Mouse (Mus musculus): ENCODE data around the gene Ambra1. TPM values are rescaled to one million over a fixed set of nuclear protein-coding genes. Genes with fewer than 3 reads are reported as not detected.

The Ambra1 gene
- polyA plus RNA-seq, 1 experiment = 33.4 TPM

- peaks cover 18% of the 10 kb centered on the region for H3K4me1 ChIP-seq (ENCODE audit: control insufficient read depth, insufficient read depth, low read length)
- H3K27ac ChIP-seq (ENCODE audit: insufficient read depth, low read length) = peak overlapping the region; percentile 83
- TF ChIP-seq CTCF (IDR thresholded peaks at IDR 0.05; ENCODE audit: extremely low read depth, insufficient read depth, low read length) (peak; percentile 61), POLR2A (IDR thresholded peaks at IDR 0.05; ENCODE audit: extremely low read depth, insufficient read depth, low read length) (peak; percentile 38; the same call in 1 of the 2 replicates)
- H3K4me3 ChIP-seq (ENCODE audit: insufficient read depth, low read length) = peak overlapping the region; percentile 3; the same call in 1 of the 2 replicates
Measured at GRCm38 (mm10) chr2:91958701-91959457, 228.9 kb downstream of the Ambra1 start.

DNA sequence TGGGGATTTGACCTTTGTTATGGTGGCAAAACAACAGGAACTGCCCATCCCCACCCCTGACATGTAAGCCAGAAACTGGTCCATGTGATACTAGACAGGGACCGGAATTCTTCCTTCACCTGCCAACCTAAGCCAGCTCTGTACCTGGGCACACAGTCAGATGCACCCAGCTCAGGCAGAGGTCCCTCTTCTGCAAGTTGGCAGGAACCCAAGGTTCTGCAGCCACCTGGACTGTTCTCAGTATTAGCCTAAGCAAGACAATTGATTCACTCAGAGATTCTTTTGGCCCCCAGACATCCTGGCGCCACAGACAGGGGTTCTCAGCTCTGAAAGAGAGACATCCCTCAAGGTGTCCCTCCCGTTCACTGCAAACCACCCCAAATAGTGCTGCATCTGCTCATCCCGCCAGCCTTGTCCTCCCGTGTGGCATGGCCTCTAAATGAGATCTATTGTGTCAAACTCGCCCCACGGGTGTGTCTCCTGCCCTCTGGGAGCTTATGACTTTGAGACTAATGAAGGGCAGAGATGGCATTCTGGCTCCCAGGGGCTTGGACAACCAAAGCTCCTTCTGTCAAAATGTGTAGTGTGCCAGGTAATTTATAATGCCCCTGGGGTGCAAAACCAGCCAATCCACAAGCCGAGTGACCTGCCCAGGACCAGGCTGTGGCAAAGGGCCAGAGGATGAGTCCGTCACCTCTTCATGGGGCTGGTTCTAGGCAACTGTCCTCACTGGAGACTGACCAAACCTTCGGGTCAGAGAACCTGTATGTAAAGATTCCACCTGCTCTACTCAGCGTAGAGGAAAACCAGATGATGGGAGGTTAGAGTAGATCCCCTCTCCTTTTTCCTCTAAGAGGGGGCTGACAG lies 229.8 kb downstream of the Ambra1 start:
- H3K27ac ChIP-seq (ENCODE audit: insufficient read depth, low read length) = peak overlapping the region; percentile 83
- H3K4me1 ChIP-seq (ENCODE audit: control insufficient read depth, insufficient read depth, low read length) = peaks cover 16% of the 10 kb centered on the region
- TF ChIP-seq POLR2A (IDR thresholded peaks at IDR 0.05; ENCODE audit: extremely low read depth, insufficient read depth, low read length) = no peak
- no peak for TF ChIP-seq CTCF (IDR thresholded peaks at IDR 0.05; ENCODE audit: extremely low read depth, insufficient read depth, low read length)
- H3K4me3 ChIP-seq (ENCODE audit: insufficient read depth, low read length) = peak overlapping the region; percentile 22; the same call in 1 of the 2 replicates

- Histone ChIP-seq H3K4me3 (ENCODE audit: insufficient read depth, low read length) (peak overlapping the region; percentile 22), H3K27ac (ENCODE audit: insufficient read depth, low read length) (peak overlapping the region; percentile 83; the same call in 1 of the 2 replicates), H3K4me1 (ENCODE audit: control insufficient read depth, insufficient read depth, low read length) (peaks cover 13% of the 10 kb centered on the region)
- TF ChIP-seq POLR2A (IDR thresholded peaks at IDR 0.05; ENCODE audit: extremely low read depth, insufficient read depth, low read length) = no peak
- no peak for TF ChIP-seq CTCF (IDR thresholded peaks at IDR 0.05; ENCODE audit: extremely low read depth, insufficient read depth, low read length)
Measured at GRCm38 (mm10) chr2:91960459-91960858, 230.5 kb downstream of the Ambra1 start.

DNA sequence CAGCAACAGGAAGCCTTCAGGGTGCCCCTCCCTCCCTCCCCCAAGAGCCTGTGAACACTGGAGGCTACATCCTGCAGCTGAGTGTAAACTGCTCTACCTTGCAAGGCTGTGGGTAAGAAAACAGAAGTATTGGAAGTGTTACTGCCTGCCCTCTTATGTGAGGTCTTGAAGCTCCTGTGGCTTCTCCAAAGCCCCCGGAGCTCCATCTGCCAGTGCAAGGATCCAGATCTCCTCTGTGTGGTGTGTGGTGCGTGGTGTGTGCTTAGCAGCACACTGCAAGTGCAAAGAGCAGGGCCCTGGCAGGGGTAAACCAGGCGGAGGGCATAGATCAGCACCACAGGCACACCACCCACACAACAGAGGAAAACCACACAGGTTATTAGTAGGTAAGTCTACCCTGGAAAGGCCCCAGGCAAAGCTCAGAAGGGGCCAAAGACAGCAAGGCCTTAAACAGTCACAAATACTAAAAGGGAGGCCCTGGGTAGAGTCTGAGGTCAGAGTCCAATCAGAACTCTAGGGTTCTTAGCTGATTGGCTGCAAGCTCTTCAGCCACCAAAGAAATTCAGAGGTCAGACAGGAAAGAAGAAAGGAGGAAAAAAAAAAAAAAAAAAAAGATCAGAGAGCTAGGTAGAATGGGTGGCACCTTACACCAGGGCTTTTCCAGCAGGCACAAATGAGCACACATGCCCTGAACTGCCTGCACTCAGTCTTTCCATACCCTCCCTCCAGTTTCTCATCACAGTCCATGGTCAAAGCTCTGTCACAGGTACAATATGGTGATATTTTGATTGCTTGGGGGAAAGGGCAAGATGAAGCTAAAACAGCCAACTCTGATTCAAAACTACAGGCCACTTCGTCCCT lies 232.2 kb downstream of the Ambra1 start:
- TF ChIP-seq CTCF (IDR thresholded peaks at IDR 0.05; ENCODE audit: extremely low read depth, insufficient read depth, low read length) (no peak), POLR2A (IDR thresholded peaks at IDR 0.05; ENCODE audit: extremely low read depth, insufficient read depth, low read length) (no peak)
- H3K4me3 ChIP-seq (ENCODE audit: insufficient read depth, low read length) = peak overlapping the region; percentile 65
- peaks cover 11% of the 10 kb centered on the region for H3K4me1 ChIP-seq (ENCODE audit: control insufficient read depth, insufficient read depth, low read length)
- H3K27ac ChIP-seq (ENCODE audit: insufficient read depth, low read length) = peak overlapping the region; percentile 93

- peak overlapping the region; percentile 93 for H3K27ac ChIP-seq (ENCODE audit: insufficient read depth, low read length)
- H3K4me1 ChIP-seq (ENCODE audit: control insufficient read depth, insufficient read depth, low read length) = peaks cover 8% of the 10 kb centered on the region
- H3K4me3 ChIP-seq (ENCODE audit: insufficient read depth, low read length) = peak overlapping the region; percentile 65
- TF ChIP-seq POLR2A (IDR thresholded peaks at IDR 0.05; ENCODE audit: extremely low read depth, insufficient read depth, low read length) = no peak
- TF ChIP-seq CTCF (IDR thresholded peaks at IDR 0.05; ENCODE audit: extremely low read depth, insufficient read depth, low read length) = no peak
Measured at GRCm38 (mm10) chr2:91962864-91963401, 233.0 kb downstream of the Ambra1 start.

DNA sequence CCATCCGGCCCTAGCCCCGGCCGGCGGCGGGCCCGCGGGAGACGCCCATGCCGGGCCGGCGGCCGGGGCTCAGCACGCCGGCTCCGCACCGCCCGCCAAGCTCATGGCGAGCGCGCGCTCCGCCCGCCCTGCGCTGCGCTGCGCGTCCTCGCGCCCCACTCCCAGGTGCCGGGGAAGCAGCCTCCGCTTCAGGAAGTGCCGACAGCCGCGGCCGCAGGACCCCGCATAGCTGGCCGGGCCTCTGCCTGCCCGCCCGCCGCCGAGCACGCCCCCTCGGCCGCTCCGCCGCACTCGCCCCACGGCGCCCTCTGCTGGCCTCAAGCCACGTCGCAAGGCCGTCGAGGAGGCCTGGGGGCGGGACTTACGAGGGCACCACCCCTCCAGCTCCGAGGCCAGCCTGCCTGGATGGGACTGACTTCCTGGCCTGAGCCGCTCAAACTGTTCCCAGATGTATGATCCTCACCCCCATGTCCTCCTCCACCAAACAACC lies 233.6 kb downstream of the Ambra1 start:
- peak overlapping the region; percentile 93 for H3K27ac ChIP-seq (ENCODE audit: insufficient read depth, low read length)

GRCm38 (mm10) chr2:91964610-91965204 lies 234.8 kb downstream of the Ambra1 start:
- Histone ChIP-seq H3K4me1 (ENCODE audit: control insufficient read depth, insufficient read depth, low read length) (peaks cover 2% of the 10 kb centered on the region; the same call in 1 of the 2 replicates), H3K4me3 (ENCODE audit: insufficient read depth, low read length) (no peak overlapping the region), H3K27ac (ENCODE audit: insufficient read depth, low read length) (no peak overlapping the region)
- no peak for TF ChIP-seq CTCF (IDR thresholded peaks at IDR 0.05; ENCODE audit: extremely low read depth, insufficient read depth, low read length)
- no peak for TF ChIP-seq POLR2A (IDR thresholded peaks at IDR 0.05; ENCODE audit: extremely low read depth, insufficient read depth, low read length)

More for the DNA sequence above, 233.6 kb downstream of the Ambra1 start:
- peak overlapping the region; percentile 65 for H3K4me3 ChIP-seq (ENCODE audit: insufficient read depth, low read length)
- TF ChIP-seq POLR2A (IDR thresholded peaks at IDR 0.05; ENCODE audit: extremely low read depth, insufficient read depth, low read length) (0 out of 2 replicates have a peak, but pooled peaks have one; percentile 14), CTCF (IDR thresholded peaks at IDR 0.05; ENCODE audit: extremely low read depth, insufficient read depth, low read length) (peak; percentile 42)
- peaks cover 6% of the 10 kb centered on the region for H3K4me1 ChIP-seq (ENCODE audit: control insufficient read depth, insufficient read depth, low read length)

GRCm38 (mm10) chr2:91965417-91965816 lies 235.5 kb downstream of the Ambra1 start:
- peak overlapping the region; percentile 38 for H3K27ac ChIP-seq (ENCODE audit: insufficient read depth, low read length)
- H3K4me1 ChIP-seq (ENCODE audit: control insufficient read depth, insufficient read depth, low read length) = peaks cover 2% of the 10 kb centered on the region; the same call in 1 of the 2 replicates
- H3K4me3 ChIP-seq (ENCODE audit: insufficient read depth, low read length) = no peak overlapping the region; the same call in 1 of the 2 replicates
- no peak for TF ChIP-seq POLR2A (IDR thresholded peaks at IDR 0.05; ENCODE audit: extremely low read depth, insufficient read depth, low read length)
- TF ChIP-seq CTCF (IDR thresholded peaks at IDR 0.05; ENCODE audit: extremely low read depth, insufficient read depth, low read length) = no peak
